Mouse (Mus musculus) intestine, embryonic 14.5 days (tissue): ENCODE data around the gene Ppm1h. TPM values are rescaled to one million over a fixed set of nuclear protein-coding genes. Genes with fewer than 3 reads are reported as not detected.

Experiments
- ATAC-seq: fragments of 200-750 bp; cut with Nextera tagmentation; replicated peaks from 2 replicates; pipeline ENCODE4 v1.8.0; 2017; ENCODE audit warnings: low read depth, moderate number of reproducible peaks, moderate TSS enrichment, moderate library complexity; ENCODE audit not compliant: low FRiP score, low TSS enrichment
- DNase-seq: peaks from one replicate; pipeline ENCODE4 v3.0.0-alpha.2; 2018; ENCODE audit warnings: low spot score
- H3K27ac ChIP-seq: fragments of 300-500 bp; sonication (generic); 2 replicates; pipeline ENCODE4 v1.5.1; 2014; ENCODE audit warnings: low read depth, mild to moderate bottlenecking, control low read depth
- H3K27me3 ChIP-seq: fragments of 300-500 bp; sonication (generic); replicated peaks from 2 replicates; pipeline ENCODE4 v1.6.1; 2014; ENCODE audit warnings: low read length, control low read depth; ENCODE audit not compliant: control insufficient read depth, insufficient read depth
- H3K36me3 ChIP-seq: fragments of 300-500 bp; sonication (generic); 2 replicates; pipeline ENCODE4 v1.6.1; 2014; ENCODE audit warnings: low read length, control low read depth; ENCODE audit not compliant: control insufficient read depth, insufficient read depth
- H3K4me1 ChIP-seq: fragments of 300-500 bp; sonication (generic); replicated peaks from 2 replicates; pipeline ENCODE4 v1.6.1; 2014; ENCODE audit warnings: low read length, control low read depth, mixed read lengths; ENCODE audit not compliant: control insufficient read depth, insufficient read depth
- H3K4me2 ChIP-seq: fragments of 300-500 bp; sonication (generic); 2 replicates; pipeline ENCODE4 v1.6.1; 2014; ENCODE audit warnings: low read length
- H3K4me3 ChIP-seq: fragments of 300-500 bp; sonication (generic); 2 replicates; pipeline ENCODE4 v1.5.1; 2014; ENCODE audit warnings: low read depth, low read length, control low read depth, mixed read lengths
- H3K9ac ChIP-seq: fragments of 300-500 bp; sonication (generic); 2 replicates; pipeline ENCODE4 v1.6.1; 2014; ENCODE audit warnings: mild to moderate bottlenecking, low read length
- H3K9me3 ChIP-seq: fragments of 300-500 bp; sonication (generic); 2 replicates; pipeline ENCODE4 v1.6.1; 2016; ENCODE audit warnings: low read length, control low read depth; ENCODE audit not compliant: control insufficient read depth
- WGBS: fragments of 180-500 bp; shearing (Covaris S2); extraction: QIAGEN DNeasy Blood & Tissue Kit; methylation state at CpG from one replicate; pipeline ENCODE4 v1.1.7; 2014; 5-methylcytosine and 5-hydroxymethylcytosine counted together
- polyA plus RNA-seq: library from polyadenylated mRNA; unstranded; fragments of >200 nt; fragmentation: Nextera tagmentation; extraction: Ambion mirVana; gene quantifications from 2 replicates; pipeline ENCODE4 v1.2.1, GENCODE M21; 2014

The Ppm1h gene
- polyA plus RNA-seq, 1 experiment from 2014 or later: 13.2 TPM

- Histone ChIP-seq H3K27ac (no peak overlapping the region), H3K4me1 (no peaks in the 10 kb centered on the region), H3K9ac (no peak overlapping the region), H3K4me3 (no peak overlapping the region), H3K36me3 (no peaks in the 10 kb centered on the region), H3K9me3 (no peaks in the 10 kb centered on the region), H3K27me3 (no peaks in the 10 kb centered on the region), H3K4me2 (no peak overlapping the region)
- WGBS: 67% methylated on average over 13 of the region's 13 CpGs
- DNase-seq (no peak), ATAC-seq (no peak)
Measured at GRCm38 (mm10) chr10:122823642-122824041, 145.1 kb downstream of the Ppm1h start.

- H3K27ac ChIP-seq: no peak overlapping the region
- ATAC-seq: no peak
- H3K36me3 ChIP-seq: no peaks in the 10 kb centered on the region
- H3K4me2 ChIP-seq: no peak overlapping the region
- H3K9ac ChIP-seq: no peak overlapping the region
- no peak overlapping the region for H3K4me3 ChIP-seq
- WGBS: 82% methylated on average over 16 of the region's 16 CpGs
- DNase-seq: no peak
- H3K27me3 ChIP-seq: no peaks in the 10 kb centered on the region
- 0 out of 2 replicates have a peak, but pooled peaks cover 4% of the 10 kb centered on the region for H3K4me1 ChIP-seq
- H3K9me3 ChIP-seq: no peaks in the 10 kb centered on the region
Measured at GRCm38 (mm10) chr10:122826696-122827331, 148.3 kb downstream of the Ppm1h start.

GRCm38 (mm10) chr10:122827719-122828414 lies 149.3 kb downstream of the Ppm1h start:
- DNase-seq (no peak), ATAC-seq (no peak)
- Histone ChIP-seq H3K4me2 (no peak overlapping the region), H3K9ac (no peak overlapping the region), H3K4me3 (no peak overlapping the region), H3K4me1 (0 out of 2 replicates have a peak, but pooled peaks cover 4% of the 10 kb centered on the region), H3K36me3 (no peaks in the 10 kb centered on the region), H3K27ac (no peak overlapping the region), H3K27me3 (no peaks in the 10 kb centered on the region), H3K9me3 (no peaks in the 10 kb centered on the region)
- 79% methylated on average over 12 of the region's 12 CpGs for WGBS

GRCm38 (mm10) chr10:122829801-122830217 lies 151.2 kb downstream of the Ppm1h start:
- no peaks in the 10 kb centered on the region for H3K27me3 ChIP-seq
- no peak overlapping the region for H3K4me2 ChIP-seq
- no peaks in the 10 kb centered on the region for H3K36me3 ChIP-seq
- no peak for DNase-seq
- ATAC-seq: no peak
- H3K9me3 ChIP-seq: no peaks in the 10 kb centered on the region
- WGBS: 46% methylated on average over 3 of the region's 3 CpGs
- no peak overlapping the region for H3K9ac ChIP-seq
- H3K4me1 ChIP-seq: 0 out of 2 replicates have a peak, but pooled peaks cover 4% of the 10 kb centered on the region
- no peak overlapping the region for H3K4me3 ChIP-seq
- H3K27ac ChIP-seq: no peak overlapping the region

GRCm38 (mm10) chr10:122830638-122831037 lies 152.1 kb downstream of the Ppm1h start:
- no peak overlapping the region for H3K4me2 ChIP-seq
- 0 out of 2 replicates have a peak, but pooled peaks cover 4% of the 10 kb centered on the region for H3K4me1 ChIP-seq
- H3K27me3 ChIP-seq: no peaks in the 10 kb centered on the region
- H3K9ac ChIP-seq: no peak overlapping the region
- no peak overlapping the region for H3K4me3 ChIP-seq
- DNase-seq: no peak
- no peaks in the 10 kb centered on the region for H3K36me3 ChIP-seq
- no peak for ATAC-seq
- 90% methylated on average over 10 of the region's 10 CpGs for WGBS
- H3K9me3 ChIP-seq: no peaks in the 10 kb centered on the region
- H3K27ac ChIP-seq: no peak overlapping the region

GRCm38 (mm10) chr10:122842014-122842413 lies 163.5 kb downstream of the Ppm1h start:
- no peaks in the 10 kb centered on the region for H3K36me3 ChIP-seq
- ATAC-seq (no peak), DNase-seq (no peak)
- H3K27me3 ChIP-seq: no peaks in the 10 kb centered on the region
- no peak overlapping the region for H3K4me2 ChIP-seq
- H3K4me1 ChIP-seq: 0 out of 2 replicates have a peak, but pooled peaks cover 5% of the 10 kb centered on the region
- H3K27ac ChIP-seq: no peak overlapping the region
- WGBS: 90% methylated on average over 8 of the region's 8 CpGs
- H3K9ac ChIP-seq: no peak overlapping the region
- H3K4me3 ChIP-seq: no peak overlapping the region
- H3K9me3 ChIP-seq: no peaks in the 10 kb centered on the region

- WGBS: 91% methylated on average over 8 of the region's 8 CpGs
- H3K4me1 ChIP-seq: 0 out of 2 replicates have a peak, but pooled peaks cover 5% of the 10 kb centered on the region
- no peaks in the 10 kb centered on the region for H3K9me3 ChIP-seq
- no peaks in the 10 kb centered on the region for H3K27me3 ChIP-seq
- no peak overlapping the region for H3K4me2 ChIP-seq
- H3K27ac ChIP-seq: no peak overlapping the region
- DNase-seq: no peak
- H3K36me3 ChIP-seq: no peaks in the 10 kb centered on the region
- no peak overlapping the region for H3K9ac ChIP-seq
- H3K4me3 ChIP-seq: no peak overlapping the region
- no peak for ATAC-seq
Measured at GRCm38 (mm10) chr10:122842961-122843360, 164.4 kb downstream of the Ppm1h start.

GRCm38 (mm10) chr10:122845471-122845870 lies 166.9 kb downstream of the Ppm1h start:
- H3K27ac ChIP-seq: no peak overlapping the region
- no peak overlapping the region for H3K4me3 ChIP-seq
- H3K27me3 ChIP-seq: no peaks in the 10 kb centered on the region
- ATAC-seq (no peak), DNase-seq (no peak)
- no peak overlapping the region for H3K9ac ChIP-seq
- no peak overlapping the region for H3K4me2 ChIP-seq
- no peaks in the 10 kb centered on the region for H3K9me3 ChIP-seq
- no peaks in the 10 kb centered on the region for H3K36me3 ChIP-seq
- 37% methylated on average over 7 of the region's 7 CpGs for WGBS
- H3K4me1 ChIP-seq: 0 out of 2 replicates have a peak, but pooled peaks cover 5% of the 10 kb centered on the region
